Mouse (Mus musculus) thymus, adult 2 months (tissue): ENCODE data around the gene Gtdc1.

Experiments
- CTCF ChIP-seq: fragments of 200-500 bp; IDR thresholded peaks from 2 replicates; pipeline ENCODE4 v1.5.1; 2012; ENCODE audit warnings: mild to moderate bottlenecking, control low read depth, low read length, moderate library complexity, borderline replicate concordance; ENCODE audit not compliant: control insufficient read depth, poor library complexity, insufficient read depth; ENCODE audit errors: extremely low read depth
- POLR2A ChIP-seq: fragments of 200-500 bp; IDR thresholded peaks from 2 replicates; pipeline ENCODE4 v1.6.1; 2012; ENCODE audit warnings: mild to moderate bottlenecking, low read length, control low read depth, moderate library complexity; ENCODE audit not compliant: control insufficient read depth, poor library complexity, insufficient read depth; ENCODE audit errors: extremely low read depth

GRCm38 (mm10) chr2:44791840-44792239 lies 135.6 kb downstream of the Gtdc1 start:
- no peak for TF ChIP-seq POLR2A
- TF ChIP-seq CTCF = no peak
